Mouse (Mus musculus) limb, embryonic 12.5 days (tissue): ENCODE data around the gene Pim3. TPM values are rescaled to one million over a fixed set of nuclear protein-coding genes. Genes with fewer than 3 reads are reported as not detected.
A peak's percentile ranks its signal among the peaks of the same experiment; 100 is the strongest.

Experiments used
- ATAC-seq: fragments of 200-750 bp; cut with Nextera tagmentation; 2 replicates; pipeline ENCODE4 v1.8.0; 2017; ENCODE audit warnings: low read depth, moderate TSS enrichment; ENCODE audit not compliant: insufficient number of reproducible peaks, insufficient read depth, low FRiP score, low TSS enrichment
- H3K27ac ChIP-seq: fragments of 300-500 bp; sonication (generic); 2 replicates; pipeline ENCODE4 v1.5.1; 2016; ENCODE audit warnings: mild to moderate bottlenecking, moderate library complexity
- H3K27me3 ChIP-seq: fragments of 300-500 bp; sonication (generic); 2 replicates; pipeline ENCODE4 v1.6.1; 2016; ENCODE audit warnings: mild to moderate bottlenecking, moderate library complexity
- H3K36me3 ChIP-seq: fragments of 300-500 bp; sonication (generic); 2 replicates; pipeline ENCODE4 v1.6.1; 2016; ENCODE audit warnings: mild to moderate bottlenecking, moderate library complexity
- H3K4me1 ChIP-seq: fragments of 300-500 bp; sonication (generic); replicated peaks from 2 replicates; pipeline ENCODE4 v1.6.1; 2016
- H3K4me2 ChIP-seq: fragments of 300-500 bp; sonication (generic); 2 replicates; pipeline ENCODE4 v1.6.1; 2016; ENCODE audit warnings: mild to moderate bottlenecking, moderate library complexity
- H3K4me3 ChIP-seq: fragments of 300-500 bp; sonication (generic); replicated peaks from 2 replicates; pipeline ENCODE4 v1.5.1; 2016; ENCODE audit warnings: mild to moderate bottlenecking
- H3K9ac ChIP-seq: fragments of 300-500 bp; sonication (generic); replicated peaks from 2 replicates; pipeline ENCODE4 v1.6.1; 2016; ENCODE audit warnings: mild to moderate bottlenecking, moderate library complexity
- H3K9me3 ChIP-seq: fragments of 300-500 bp; sonication (generic); 2 replicates; pipeline ENCODE4 v1.6.1; 2016; ENCODE audit warnings: mild to moderate bottlenecking, moderate library complexity
- WGBS: fragments of 180-500 bp; shearing (Covaris S2); methylation state at CpG from one replicate; pipeline ENCODE4 v1.1.7; 2016; 5-methylcytosine and 5-hydroxymethylcytosine counted together
- polyA plus RNA-seq: library from polyadenylated mRNA; unstranded; fragments of >200 nt; fragmentation: Nextera tagmentation; extraction: Ambion mirVana; gene quantifications from 2 replicates; pipeline ENCODE4 v1.2.1, GENCODE M21; 2016

The Pim3 gene
- polyA plus RNA-seq, 1 experiment from 2014 or later, result 53.9 TPM

DNA sequence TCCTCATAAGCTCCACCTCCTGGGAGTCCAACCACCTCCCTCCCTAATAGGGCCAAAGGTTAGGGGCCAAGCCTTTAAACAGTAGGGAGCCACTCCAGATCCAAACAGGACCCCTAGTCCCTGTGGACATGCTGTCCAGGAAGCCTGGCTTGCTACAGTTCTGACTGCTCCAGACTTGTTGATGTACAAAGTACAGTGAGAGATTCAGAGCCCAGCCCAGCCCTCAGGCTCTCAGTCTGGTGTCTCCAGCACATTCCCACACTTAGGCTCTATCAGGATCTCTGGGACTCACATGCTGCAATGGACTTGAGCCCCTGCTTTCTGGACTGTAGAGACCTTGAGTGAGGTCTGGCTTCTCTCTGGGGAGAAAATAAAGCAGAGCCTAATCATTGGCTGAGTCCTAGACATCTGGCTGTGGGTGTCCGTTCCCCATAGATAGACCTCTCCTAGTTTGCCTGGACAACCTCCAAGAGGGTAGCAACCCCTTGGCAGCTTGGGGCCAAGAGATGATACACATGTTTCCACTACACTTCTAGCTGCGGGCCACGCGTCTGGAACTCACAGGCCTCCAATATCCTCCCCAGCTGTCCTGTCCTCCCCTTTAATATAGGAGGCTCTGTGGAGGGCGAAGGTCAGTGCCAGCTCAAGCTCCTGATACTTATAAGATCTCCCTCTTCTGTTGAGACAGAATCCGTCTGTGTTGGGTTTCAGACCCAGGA, 6.2 kb downstream of the Pim3 start:
- no peak overlapping the region for H3K4me3 ChIP-seq
- peaks cover 3% of the 10 kb centered on the region; the same call in 1 of the 2 replicates for H3K9me3 ChIP-seq
- no peak overlapping the region for H3K9ac ChIP-seq
- no peaks in the 10 kb centered on the region for H3K27me3 ChIP-seq
- 0 out of 2 replicates have a peak overlapping the region, but pooled peaks have one; percentile 23 for H3K4me2 ChIP-seq
- peak overlapping the region; percentile 73 for H3K27ac ChIP-seq
- ATAC-seq, result no peak
- peaks cover 47% of the 10 kb centered on the region for H3K4me1 ChIP-seq
- WGBS, result 75% methylated on average over 6 of the region's 6 CpGs
- H3K36me3 ChIP-seq, result peaks cover 30% of the 10 kb centered on the region

GRCm38 (mm10) chr15:88870418-88871185, 8.6 kb downstream of the Pim3 start:
- Histone ChIP-seq H3K36me3 (peaks cover 15% of the 10 kb centered on the region), H3K27ac (no peak overlapping the region), H3K9ac (no peak overlapping the region), H3K9me3 (peaks cover 3% of the 10 kb centered on the region; the same call in 1 of the 2 replicates), H3K27me3 (peaks cover 6% of the 10 kb centered on the region; the same call in 1 of the 2 replicates), H3K4me3 (no peak overlapping the region), H3K4me1 (peaks cover 27% of the 10 kb centered on the region), H3K4me2 (no peak overlapping the region)
- WGBS, result 78% methylated on average over 5 of the region's 5 CpGs
- no peak for ATAC-seq

DNA sequence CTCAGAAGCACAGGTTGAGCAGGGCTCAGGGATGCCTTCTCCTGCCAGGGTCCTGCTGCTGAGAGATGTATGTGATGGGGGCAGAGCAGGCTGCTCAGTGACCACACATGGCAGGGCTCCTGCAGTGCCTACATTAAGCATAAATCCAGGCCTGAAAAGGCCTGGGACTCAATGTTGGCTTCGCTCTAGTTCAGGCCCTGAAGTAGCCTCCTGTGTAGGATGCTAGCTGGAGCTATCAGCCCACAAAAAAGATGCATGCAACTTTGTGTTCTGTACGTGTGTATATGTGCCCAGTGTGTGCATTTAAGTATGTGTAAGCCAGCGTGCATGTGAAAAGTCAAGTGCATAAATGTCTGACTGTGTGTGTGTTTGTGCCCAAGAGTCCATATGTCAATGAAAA, 12.1 kb downstream of the Pim3 start:
- no peak overlapping the region for H3K4me3 ChIP-seq
- H3K9me3 ChIP-seq, result no peaks in the 10 kb centered on the region
- no peak overlapping the region for H3K4me2 ChIP-seq
- 88% methylated on average over 3 of the region's 3 CpGs for WGBS
- H3K4me1 ChIP-seq, result 0 out of 2 replicates have a peak, but pooled peaks cover 5% of the 10 kb centered on the region
- H3K9ac ChIP-seq, result no peak overlapping the region
- no peak for ATAC-seq
- H3K27ac ChIP-seq, result no peak overlapping the region
- peaks cover 12% of the 10 kb centered on the region for H3K27me3 ChIP-seq
- H3K36me3 ChIP-seq, result no peaks in the 10 kb centered on the region

DNA sequence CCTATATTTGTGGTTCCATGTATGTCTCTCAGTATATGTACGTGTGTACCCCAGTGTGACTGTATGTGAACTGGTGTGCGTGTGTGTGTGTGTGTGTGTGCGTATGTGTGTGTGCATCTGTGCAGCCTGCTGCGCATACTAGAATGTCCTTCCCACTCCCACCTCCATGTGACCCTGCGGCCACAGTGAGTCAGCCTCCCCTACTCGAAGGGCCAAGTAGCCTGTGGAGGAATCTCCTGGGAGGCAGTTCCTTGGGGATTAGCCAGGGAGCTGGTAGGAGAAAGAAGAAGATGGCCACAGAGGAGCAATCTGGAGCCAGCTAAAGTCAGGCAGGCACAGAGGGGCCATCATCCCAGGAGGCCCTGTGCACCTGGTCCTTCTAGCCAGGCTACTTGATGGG, 12.5 kb downstream of the Pim3 start:
- Histone ChIP-seq H3K4me1 (0 out of 2 replicates have a peak, but pooled peaks cover 5% of the 10 kb centered on the region), H3K9me3 (no peaks in the 10 kb centered on the region), H3K4me3 (no peak overlapping the region), H3K27me3 (peaks cover 12% of the 10 kb centered on the region), H3K27ac (no peak overlapping the region), H3K4me2 (no peak overlapping the region), H3K9ac (no peak overlapping the region), H3K36me3 (no peaks in the 10 kb centered on the region)
- 89% methylated on average over 6 of the region's 6 CpGs for WGBS
- no peak for ATAC-seq

DNA sequence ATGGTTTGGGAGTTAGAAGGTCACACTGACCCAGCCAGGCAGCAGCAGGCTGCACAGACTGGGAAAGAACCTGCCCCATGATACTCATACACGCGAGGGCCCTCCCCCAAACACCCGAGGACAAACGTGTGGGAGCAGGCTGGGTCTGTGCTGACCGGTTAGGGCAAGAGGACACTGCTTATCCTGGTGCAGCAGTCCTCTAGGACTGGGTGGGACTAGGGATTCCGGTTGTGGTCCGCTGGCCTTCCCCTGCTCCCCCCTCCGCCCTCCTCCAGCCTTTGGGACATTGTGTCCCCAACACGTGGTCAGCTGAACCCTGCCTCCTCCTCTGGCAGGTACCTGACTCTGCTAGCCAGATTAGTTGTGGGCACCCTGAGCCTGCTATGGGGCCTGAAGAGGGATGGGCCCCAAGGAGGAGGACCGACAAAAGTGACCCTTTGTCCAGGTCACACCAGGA, 13.7 kb downstream of the Pim3 start:
- H3K27ac ChIP-seq, result no peak overlapping the region
- no peaks in the 10 kb centered on the region for H3K9me3 ChIP-seq
- no peak overlapping the region for H3K9ac ChIP-seq
- H3K4me3 ChIP-seq, result no peak overlapping the region
- no peaks in the 10 kb centered on the region for H3K36me3 ChIP-seq
- H3K27me3 ChIP-seq, result peaks cover 12% of the 10 kb centered on the region
- 0 out of 2 replicates have a peak, but pooled peaks cover 5% of the 10 kb centered on the region for H3K4me1 ChIP-seq
- H3K4me2 ChIP-seq, result peak overlapping the region; percentile 40; the same call in 1 of the 2 replicates
- ATAC-seq, result peak; percentile 32
- WGBS, result 36% methylated on average over 10 of the region's 10 CpGs

GRCm38 (mm10) chr15:88876155-88877020, 14.4 kb downstream of the Pim3 start:
- no peaks in the 10 kb centered on the region for H3K36me3 ChIP-seq
- peaks cover 16% of the 10 kb centered on the region for H3K27me3 ChIP-seq
- no peaks in the 10 kb centered on the region for H3K9me3 ChIP-seq
- ATAC-seq, result peak; percentile 64; the same call in 1 of the 2 replicates
- 11% methylated on average over 28 of the region's 28 CpGs for WGBS
- H3K4me3 ChIP-seq, result peak overlapping the region; percentile 12
- peak overlapping the region; percentile 40 for H3K4me2 ChIP-seq
- H3K27ac ChIP-seq, result no peak overlapping the region
- H3K4me1 ChIP-seq, result peaks cover 11% of the 10 kb centered on the region; the same call in 1 of the 2 replicates
- H3K9ac ChIP-seq, result 0 out of 2 replicates have a peak overlapping the region, but pooled peaks have one; percentile 31

GRCm38 (mm10) chr15:88877021-88877400, 15.0 kb downstream of the Pim3 start:
- ATAC-seq, result no peak
- no peak overlapping the region for H3K4me2 ChIP-seq
- H3K9me3 ChIP-seq, result no peaks in the 10 kb centered on the region

GRCm38 (mm10) chr15:88881253-88882044, 19.5 kb downstream of the Pim3 start:
- Histone ChIP-seq H3K36me3 (no peaks in the 10 kb centered on the region), H3K9me3 (no peaks in the 10 kb centered on the region), H3K4me1 (peaks cover 7% of the 10 kb centered on the region; the same call in 1 of the 2 replicates), H3K4me2 (no peak overlapping the region), H3K27me3 (peaks cover 4% of the 10 kb centered on the region; the same call in 1 of the 2 replicates), H3K9ac (0 out of 2 replicates have a peak overlapping the region, but pooled peaks have one; percentile 23), H3K27ac (no peak overlapping the region), H3K4me3 (no peak overlapping the region)
- ATAC-seq, result no peak
- 59% methylated on average over 22 of the region's 22 CpGs for WGBS

More at GRCm38 (mm10) chr15:88877021-88877400, 15.0 kb downstream of the Pim3 start:
- peaks cover 16% of the 10 kb centered on the region for H3K27me3 ChIP-seq
- H3K9ac ChIP-seq, result no peak overlapping the region
- peaks cover 12% of the 10 kb centered on the region; the same call in 1 of the 2 replicates for H3K4me1 ChIP-seq
- H3K4me3 ChIP-seq, result no peak overlapping the region
- no peak overlapping the region for H3K27ac ChIP-seq
- H3K36me3 ChIP-seq, result no peaks in the 10 kb centered on the region
- WGBS, result 78% methylated on average over 10 of the region's 10 CpGs

GRCm38 (mm10) chr15:88882851-88883250, 20.9 kb downstream of the Pim3 start:
- Histone ChIP-seq H3K36me3 (no peaks in the 10 kb centered on the region), H3K9me3 (no peaks in the 10 kb centered on the region), H3K27ac (no peak overlapping the region), H3K4me3 (no peak overlapping the region), H3K27me3 (peaks cover 4% of the 10 kb centered on the region; the same call in 1 of the 2 replicates), H3K4me1 (peaks cover 7% of the 10 kb centered on the region; the same call in 1 of the 2 replicates), H3K9ac (no peak overlapping the region), H3K4me2 (no peak overlapping the region)
- ATAC-seq, result no peak
- WGBS, result 62% methylated on average over 4 of the region's 4 CpGs

DNA sequence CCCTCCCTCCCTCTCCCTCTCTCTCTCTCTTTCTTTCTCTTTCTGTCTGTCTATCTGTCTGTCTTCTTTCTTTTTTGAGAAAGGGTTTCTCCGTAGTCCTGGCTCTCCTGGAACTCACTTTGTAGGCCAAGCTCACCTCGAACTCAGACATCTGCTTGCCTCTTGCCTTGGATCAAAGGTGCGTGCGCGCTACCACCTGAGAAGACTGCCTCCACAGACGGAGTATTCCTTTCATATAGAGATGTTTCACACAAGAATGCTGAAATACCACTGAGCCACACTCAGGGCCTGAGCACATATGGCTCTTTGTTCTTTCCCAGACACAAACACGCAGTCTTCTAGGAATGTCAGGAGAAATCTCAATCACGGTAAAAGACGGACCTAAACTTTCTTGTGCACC, 21.4 kb downstream of the Pim3 start:
- Histone ChIP-seq H3K36me3 (no peaks in the 10 kb centered on the region), H3K27me3 (peaks cover 4% of the 10 kb centered on the region; the same call in 1 of the 2 replicates), H3K4me3 (no peak overlapping the region), H3K9ac (no peak overlapping the region), H3K9me3 (no peaks in the 10 kb centered on the region), H3K27ac (no peak overlapping the region), H3K4me2 (no peak overlapping the region), H3K4me1 (peaks cover 7% of the 10 kb centered on the region; the same call in 1 of the 2 replicates)
- no peak for ATAC-seq
- WGBS, result 85% methylated on average over 9 of the region's 9 CpGs
